In the genomic region with DNA sequence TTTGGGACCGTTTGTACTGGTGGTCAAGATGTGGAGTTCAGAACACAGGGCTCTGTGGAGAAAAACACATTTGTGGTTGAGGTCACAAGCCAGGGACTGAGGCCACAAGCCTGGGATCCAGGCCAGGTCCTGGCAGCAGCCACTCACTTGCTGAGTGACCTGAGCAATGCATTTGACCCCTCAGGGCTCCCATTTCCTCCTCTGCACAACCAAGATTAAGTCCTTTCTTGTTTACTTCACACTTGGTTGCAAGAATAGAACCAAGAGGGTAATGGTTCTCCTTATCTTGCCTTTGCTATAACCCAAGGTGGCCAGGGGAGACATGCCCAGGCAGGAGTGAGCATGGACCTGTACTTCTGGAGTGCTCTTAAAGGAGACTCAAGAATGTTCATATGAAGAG, we compare ENCODE assay signal across 10 mouse cellular contexts. TPM values are rescaled to one million over a fixed set of nuclear protein-coding genes. Genes with fewer than 3 reads are reported as not detected.
A peak's percentile ranks its signal among the peaks of the same experiment; 100 is the strongest.
DNase-seq lines count a peak whose midpoint lies in the region; ATAC-seq and TF ChIP-seq lines count a peak whose summit lies in the region.
"Had no signal": no experiment of that assay in that cellular context is flagged by ENCODE, and none has a peak within 500 bp of the region (broad histone marks: within the 10 kb centered on the region; RNA-seq: fewer than 3 reads in every experiment).

No protein-coding gene starts in this region.

- H3K9ac ChIP-seq in lung, embryonic 14.5 days, result no peak overlapping the region

- H3K36me3 ChIP-seq in lung, embryonic 14.5 days (ENCODE audit: insufficient read depth), result no peaks in the 10 kb centered on the region
- H3K36me3 ChIP-seq in embryonic facial prominence, embryonic 10.5 days (replicated peaks), result no peaks in the 10 kb centered on the region

- intact Hi-C loops in heart, postnatal 25 days (cut with DNase I), result loop anchor here (5.0 kb wide), 1 partner anchor 83 kb away; no protein-coding TSS in a partner anchor

- peaks cover 8% of the 10 kb centered on the region for H3K4me1 ChIP-seq in lung, embryonic 14.5 days (ENCODE audit: insufficient read depth)
- H3K4me1 ChIP-seq in embryonic facial prominence, embryonic 10.5 days, result peaks cover 41% of the 10 kb centered on the region

- H3K4me2 ChIP-seq in lung, embryonic 14.5 days, result no peak overlapping the region

- no peaks in the 10 kb centered on the region for H3K9me3 ChIP-seq in lung, embryonic 14.5 days (ENCODE audit: low read depth, low read length)
- H3K9me3 ChIP-seq in embryonic facial prominence, embryonic 10.5 days, result no peaks in the 10 kb centered on the region

- no peaks in the 10 kb centered on the region for H3K27me3 ChIP-seq in lung, embryonic 14.5 days (ENCODE audit: insufficient read depth, low read length)
- H3K27me3 ChIP-seq in embryonic facial prominence, embryonic 10.5 days (replicated peaks; ENCODE audit: low read depth, poor library complexity, severe bottlenecking), result no peaks in the 10 kb centered on the region

- peak overlapping the region; percentile 73 for H3K27ac ChIP-seq in lung, embryonic 14.5 days (ENCODE audit: low read depth)
- no peak overlapping the region for H3K27ac ChIP-seq in embryonic facial prominence, embryonic 10.5 days (replicated peaks)

- WGBS in lung, embryonic 14.5 days, result 35% methylated on average over 1 of the region's 1 CpGs
- 63% methylated on average over 1 of the region's 1 CpGs for WGBS in embryonic facial prominence, embryonic 10.5 days

- no peak for TF ChIP-seq CTCF in lung, embryonic 14.5 days (IDR thresholded peaks at IDR 0.05; ENCODE audit: low read depth)

- H3K4me3 ChIP-seq in lung, embryonic 14.5 days (ENCODE audit: low read depth, low read length), result no peak overlapping the region
- H3K4me3 ChIP-seq in embryonic facial prominence, embryonic 10.5 days, result no peak overlapping the region
- H3K4me3 ChIP-seq: layer of hippocampus, adult 2 months had no signal

- peak; percentile 91 for DNase-seq in 416B (ENCODE audit: low read depth)
- peak; percentile 75 for DNase-seq in adrenal gland, postnatal 14 days
- peak; percentile 34 for DNase-seq in heart, postnatal 25 days (ENCODE audit: low spot score)
- peak; percentile 37 for DNase-seq in lung, embryonic 14.5 days
- DNase-seq in embryonic facial prominence, embryonic 10.5 days (ENCODE audit: low spot score), result no peak
- DNase-seq in layer of hippocampus, postnatal 10 days (ENCODE audit: low spot score in 2 of 2), result no peak
- no peak for DNase-seq in cerebellum, adult 11-12 months

- peak; percentile 59 for ATAC-seq in lung, embryonic 14.5 days (ENCODE audit: insufficient read depth)
- ATAC-seq in CD4-positive, CD25-positive, alpha-beta regulatory T cell, adult 4 months, result no peak

RNA-seq across cellular contexts. Expression of a gene that starts 53.4 kb away (rescaled TPM):
- total RNA-seq in adrenal gland, postnatal 14 days (2021), result not detected in 2 replicates
- not detected for total RNA-seq in heart, postnatal 25 days (2021)
- polyA plus RNA-seq in lung, embryonic 14.5 days (2014; fragmentation: Nextera tagmentation; extraction: Ambion mirVana), result 0.18 TPM in 1 of 2 replicates, not detected in the other
- polyA plus RNA-seq in CD4-positive, CD25-positive, alpha-beta regulatory T cell, adult 4 months (2017; shearing (Covaris generic)), result not detected
- not detected in 2 replicates for polyA plus RNA-seq in embryonic facial prominence, embryonic 10.5 days (2016; fragmentation: Nextera tagmentation; extraction: Ambion mirVana)
- total RNA-seq in layer of hippocampus, postnatal 10 days (2021), result not detected
- total RNA-seq: layer of hippocampus, adult 2 months; monocyte, adult 5-6 weeks had no signal

Comparison
In these comparisons a context has a peak if more than half of its experiments do, and no peak if none do; other contexts are left out.
1. DNase-seq: peak in 416B (single experiment), adrenal gland, postnatal 14 days (single experiment), heart, postnatal 25 days (single experiment) and lung, embryonic 14.5 days (single experiment); none in embryonic facial prominence, embryonic 10.5 days (single experiment), layer of hippocampus, postnatal 10 days (0 of 2) and cerebellum, adult 11-12 months (single experiment).